Mouse (Mus musculus) gonadal fat pad, adult 2 months (tissue): ENCODE data around the gene Tspan12. TPM values are rescaled to one million over a fixed set of nuclear protein-coding genes. Genes with fewer than 3 reads are reported as not detected.
"Not testable (repeated sequence)": the region's sequence is repeated elsewhere in the genome, so short reads cannot be mapped to it uniquely, and the experiment has no call there.

ENCODE experiments used
- DNase-seq: peaks from one replicate; pipeline ENCODE4 v3.0.0-alpha.2; 2012; ENCODE audit warnings: low read depth
- polyA plus RNA-seq: library from polyadenylated mRNA; depleted of rRNA; stranded (reverse); fragments of >200 nt; gene quantifications from 2 replicates; pipeline ENCODE4 v1.2.3, GENCODE M21; 2012

Tspan12 gene
- polyA plus RNA-seq, 1 experiment, result 45.2 TPM

DNA sequence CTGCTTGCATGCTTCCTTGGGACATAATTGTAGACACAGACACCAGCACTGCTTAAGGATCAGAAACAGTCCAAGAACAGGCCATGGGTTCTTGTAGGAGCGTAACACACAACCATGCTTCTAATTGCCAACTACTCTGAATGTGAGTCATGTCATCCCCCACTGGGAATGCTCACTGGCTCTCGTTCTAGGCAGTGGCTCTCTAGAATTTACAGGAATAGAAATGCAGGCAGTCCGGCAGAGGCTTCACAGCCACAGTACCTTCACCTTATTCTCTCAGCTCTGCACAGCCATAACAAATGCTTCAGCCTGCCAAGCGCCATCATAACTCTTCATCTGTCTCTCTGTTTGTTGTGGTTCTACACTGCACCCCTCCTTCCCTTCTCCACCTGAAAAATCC lies 23.9 kb downstream of the Tspan12 start:
- DNase-seq, result no peak

DNA sequence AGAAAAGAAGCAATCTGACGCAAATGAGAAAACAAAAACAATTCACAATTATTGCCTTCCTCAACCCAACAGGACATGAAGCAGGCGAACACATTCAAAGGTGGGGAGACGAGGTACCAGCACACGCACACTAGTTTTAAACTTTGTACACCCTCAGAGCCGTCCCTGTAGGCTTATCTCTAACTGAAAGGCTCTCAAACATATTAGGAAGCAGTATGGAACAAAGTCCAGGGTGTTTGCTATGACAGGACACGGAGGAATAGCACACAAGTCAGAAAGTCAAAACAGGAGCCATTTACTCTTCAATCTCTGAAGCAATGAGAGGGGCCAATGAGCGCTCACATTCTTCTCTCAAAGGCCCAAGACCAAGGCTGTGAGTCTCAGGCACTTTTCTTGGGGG lies 24.3 kb downstream of the Tspan12 start:
- no peak for DNase-seq

DNA sequence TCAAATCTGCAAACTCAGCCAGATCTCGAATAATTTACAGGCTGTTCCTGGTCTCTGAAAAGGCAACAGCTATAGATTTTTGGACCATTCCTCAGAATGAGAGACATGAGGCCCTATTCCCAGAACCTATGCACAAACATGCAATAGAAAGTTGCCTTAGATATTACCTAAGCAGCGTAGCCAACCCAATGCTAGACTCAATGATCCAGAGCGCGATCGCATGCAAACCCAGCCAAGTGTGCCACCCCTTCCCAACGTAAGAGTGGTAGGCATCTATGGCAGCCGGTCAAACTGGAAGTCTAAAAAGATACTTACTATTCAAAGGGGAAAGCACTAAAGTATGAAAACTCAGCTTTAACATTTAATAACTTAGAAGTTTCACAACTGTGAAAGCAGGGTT lies 28.6 kb downstream of the Tspan12 start:
- DNase-seq, result no peak

DNA sequence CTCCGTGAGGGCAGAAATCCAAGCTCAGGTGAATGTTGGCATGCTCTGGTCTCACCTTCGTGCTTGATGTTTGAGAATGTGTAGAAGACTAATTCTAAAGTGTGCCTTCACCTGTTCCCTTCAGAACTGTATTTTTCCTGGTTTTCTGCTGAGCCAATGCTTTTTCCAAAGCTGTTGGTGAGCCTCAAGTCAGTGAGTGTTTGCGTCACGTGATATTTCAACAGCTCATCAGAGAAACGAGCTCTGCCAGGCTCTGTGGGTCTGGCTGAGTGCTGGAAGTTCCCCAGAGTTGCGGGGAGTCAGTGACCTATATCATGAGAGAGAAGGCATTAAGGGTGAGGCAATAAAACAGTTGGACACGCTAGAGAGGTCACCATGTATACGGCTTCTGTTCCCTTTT lies 29.0 kb downstream of the Tspan12 start:
- DNase-seq, result no peak

DNA sequence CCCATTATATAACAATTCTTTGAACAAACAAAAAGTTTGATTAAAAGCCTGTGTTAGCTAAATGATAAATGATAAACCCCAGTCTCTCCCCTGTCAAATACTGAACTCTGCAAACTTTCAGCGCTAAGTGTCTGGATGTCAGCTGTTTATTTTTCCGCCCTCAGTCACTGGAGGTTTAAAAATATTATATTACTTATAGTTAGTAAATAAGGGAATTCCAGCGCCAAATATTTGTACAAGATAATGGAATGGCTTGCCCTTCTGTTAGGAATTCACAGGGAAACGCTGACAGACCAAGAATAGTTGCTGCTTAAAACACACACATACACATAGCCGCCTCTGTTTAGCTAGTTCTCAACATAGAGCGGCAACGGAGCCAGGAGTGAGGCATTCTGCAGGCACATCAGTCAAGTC lies 29.6 kb downstream of the Tspan12 start:
- no peak for DNase-seq

DNA sequence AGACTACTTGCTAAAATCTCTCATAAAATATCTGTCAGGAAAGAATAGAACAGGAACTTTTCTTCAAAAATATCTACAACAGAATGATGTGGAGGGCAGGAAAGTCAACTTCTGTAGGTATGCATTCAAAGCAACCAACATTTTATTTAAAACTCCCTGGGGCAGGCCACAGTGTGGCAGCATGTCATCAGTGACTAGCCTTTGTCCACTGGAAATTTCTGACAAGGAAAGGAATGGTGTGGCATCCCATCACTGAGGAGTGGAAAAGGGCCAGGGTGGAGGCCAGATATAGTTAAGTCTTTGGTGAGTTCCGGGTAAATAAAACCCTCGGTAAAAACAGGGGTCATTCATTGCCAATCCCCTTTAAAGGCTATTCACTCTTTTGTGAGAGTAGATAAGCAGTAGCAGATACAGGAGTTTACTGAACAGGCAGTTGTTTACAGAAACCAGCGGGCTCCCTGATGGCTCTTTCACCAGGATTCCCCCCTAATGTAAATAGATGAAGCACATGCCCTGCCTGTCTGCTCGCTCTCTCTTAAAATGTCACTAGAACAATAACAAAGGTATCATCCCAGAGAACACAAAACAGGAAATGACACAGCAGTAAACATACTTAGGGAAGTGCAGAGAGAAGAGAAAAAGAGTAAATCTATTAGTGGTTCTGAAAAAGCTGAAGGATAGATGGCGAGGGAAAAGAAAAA lies 34.1 kb downstream of the Tspan12 start:
- DNase-seq, result no peak

DNA sequence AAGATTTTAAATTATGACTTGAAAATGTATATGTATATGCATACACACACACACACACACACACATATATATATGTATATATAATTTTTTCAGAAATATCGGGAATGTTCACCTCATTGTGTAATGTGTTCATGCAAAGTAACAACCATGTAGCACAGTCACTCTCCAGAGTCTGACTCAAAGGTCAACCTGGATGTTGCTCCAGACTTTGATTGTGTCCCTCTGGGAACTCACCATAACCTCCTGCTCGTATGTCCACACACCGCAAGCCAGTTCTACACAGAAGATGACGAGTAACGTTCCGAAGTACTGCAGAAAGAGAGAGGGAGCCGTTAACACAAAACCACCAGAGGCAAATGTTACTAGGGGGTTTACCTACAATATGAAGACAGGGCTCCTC lies 46.3 kb downstream of the Tspan12 start:
- no peak for DNase-seq

DNA sequence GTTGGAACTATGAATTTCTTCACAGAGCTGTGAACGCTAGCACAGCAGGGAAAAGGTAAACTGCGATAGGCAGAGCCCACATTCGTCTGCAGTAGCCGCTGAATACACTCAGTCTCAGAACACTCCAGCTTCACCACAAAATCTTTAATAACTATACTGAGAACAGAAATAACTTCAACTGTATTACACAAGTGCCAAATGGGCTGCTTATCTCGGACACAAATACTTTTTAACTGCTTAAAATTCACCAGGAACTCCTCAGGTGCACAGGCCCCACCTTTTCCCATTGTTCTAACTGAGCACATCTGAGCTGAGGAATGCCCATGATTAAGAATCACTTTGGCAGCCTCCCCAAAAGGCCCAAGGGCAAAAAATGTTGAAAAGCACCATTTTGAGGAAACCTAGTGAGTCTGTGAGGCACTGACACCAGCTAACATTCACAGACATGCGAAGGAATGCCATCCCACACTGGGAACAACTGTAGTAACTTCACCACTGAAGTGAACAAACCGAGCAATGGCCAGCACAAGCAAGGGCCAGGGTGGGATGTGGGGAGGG lies 47.2 kb downstream of the Tspan12 start:
- no peak for DNase-seq

DNA sequence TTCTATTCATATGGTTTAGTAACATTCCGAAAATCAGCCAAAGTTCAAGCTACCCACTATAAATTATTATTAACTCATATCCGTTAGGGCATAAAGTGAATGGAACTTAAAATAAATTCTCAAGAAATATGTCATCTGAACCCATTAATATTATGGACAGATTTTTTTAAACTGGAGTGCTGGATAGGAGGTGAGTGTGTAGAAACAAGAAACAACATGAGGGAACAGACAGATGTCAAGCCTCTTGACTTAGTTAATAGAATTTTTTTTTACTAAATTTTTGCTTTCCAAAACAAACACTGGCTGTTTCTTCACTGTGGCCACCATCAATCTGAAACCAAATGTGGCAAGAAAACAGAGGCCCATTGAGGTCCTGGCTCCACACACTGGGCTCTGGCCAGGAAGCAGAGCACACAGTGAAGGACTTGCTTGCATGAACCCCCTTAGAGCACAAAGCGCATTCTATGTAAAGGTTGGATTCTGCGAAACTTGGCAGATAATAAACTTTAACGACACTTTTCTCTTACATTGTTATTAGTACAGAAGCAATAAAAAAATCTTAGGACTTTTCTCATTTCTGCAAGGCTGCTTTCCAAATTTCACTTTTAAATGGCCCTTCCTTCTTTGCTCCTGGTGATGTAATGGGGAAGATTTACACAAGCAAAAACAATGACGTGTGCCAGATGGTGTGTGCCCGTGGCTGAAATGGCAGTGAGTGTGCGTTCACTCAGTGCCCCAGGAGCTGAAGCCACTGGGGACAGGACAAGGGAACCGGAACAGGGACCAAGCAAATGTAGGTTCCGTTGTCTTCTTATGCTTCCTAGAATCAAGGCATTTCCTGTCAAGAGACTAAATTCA lies 48.6 kb downstream of the Tspan12 start:
- no peak for DNase-seq

DNA sequence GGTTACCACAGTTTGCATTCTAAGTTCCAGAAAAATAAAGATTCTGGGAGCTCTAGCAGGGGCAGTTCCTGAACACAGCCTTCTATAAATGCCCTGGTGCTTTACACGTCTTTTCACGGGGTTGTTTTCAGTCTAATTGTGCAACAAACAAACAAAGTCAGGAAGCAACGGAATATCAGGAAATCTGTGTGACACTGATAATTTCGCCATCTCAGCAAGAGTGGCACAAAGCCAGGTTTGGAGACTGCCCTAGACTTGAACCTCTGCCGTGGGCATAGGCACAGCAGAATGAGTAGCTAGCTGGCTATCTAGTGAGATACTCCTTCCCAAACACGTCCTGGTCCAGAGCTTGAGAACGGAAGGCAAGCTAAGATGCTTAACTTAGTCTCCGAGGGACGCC lies 53.7 kb downstream of the Tspan12 start:
- DNase-seq, result no peak

DNA sequence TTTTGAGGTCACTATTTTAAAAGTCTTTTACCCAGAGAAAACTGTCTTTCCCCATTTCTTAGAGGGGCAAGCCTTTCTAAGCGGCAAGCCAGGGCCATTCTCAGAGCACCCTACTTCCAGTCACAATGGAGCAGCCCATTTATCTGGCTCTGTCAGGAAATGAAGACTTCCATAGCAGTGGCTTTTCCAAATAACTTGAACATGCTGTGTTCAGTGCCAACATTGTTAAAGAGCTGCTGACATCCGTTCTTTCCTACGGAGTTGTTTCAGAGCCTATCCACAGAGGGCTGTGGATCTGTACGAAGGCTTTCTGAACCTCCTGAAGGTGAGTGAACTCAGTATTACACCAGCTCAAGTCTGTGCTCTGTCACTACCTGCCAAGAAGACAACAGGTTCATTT lies 55.2 kb downstream of the Tspan12 start:
- no peak for DNase-seq

DNA sequence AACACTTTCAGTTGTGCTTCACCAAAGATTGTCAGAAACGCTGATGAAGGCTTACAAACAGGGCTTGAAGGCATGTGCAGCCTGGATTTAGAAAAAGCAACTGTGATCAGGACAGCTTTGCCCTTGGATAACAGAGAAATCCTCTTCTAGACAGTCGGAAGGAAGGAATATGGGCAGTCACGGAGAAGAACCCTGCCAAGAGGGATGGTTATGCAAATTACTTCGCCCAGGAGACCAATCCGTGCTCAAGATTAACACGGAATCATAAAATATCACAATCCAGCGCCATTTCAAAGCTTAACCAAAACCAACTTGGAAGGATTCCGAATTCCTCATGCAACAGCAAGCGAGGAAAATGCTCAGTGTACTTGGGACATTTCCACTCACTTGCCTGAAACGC lies 55.9 kb downstream of the Tspan12 start:
- DNase-seq, result no peak

DNA sequence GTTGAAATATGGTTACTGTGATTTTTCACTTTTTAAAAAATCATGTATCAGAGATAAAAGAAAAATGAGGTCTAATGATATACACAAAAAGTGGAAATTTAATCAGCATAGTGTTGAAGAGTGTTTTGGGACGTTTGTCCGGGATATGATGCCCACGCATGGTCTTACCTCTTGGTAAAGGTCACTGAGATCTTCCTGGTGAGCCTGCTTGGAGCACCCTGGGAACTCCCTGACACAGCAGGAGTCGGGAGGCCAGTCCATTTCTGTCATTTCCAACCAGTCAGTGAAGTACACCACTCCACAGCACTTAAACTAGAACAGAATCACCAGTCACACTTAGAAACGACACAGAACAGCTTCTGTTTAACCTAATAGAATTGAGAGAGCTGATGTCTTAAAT lies 56.9 kb downstream of the Tspan12 start:
- DNase-seq, result no peak

DNA sequence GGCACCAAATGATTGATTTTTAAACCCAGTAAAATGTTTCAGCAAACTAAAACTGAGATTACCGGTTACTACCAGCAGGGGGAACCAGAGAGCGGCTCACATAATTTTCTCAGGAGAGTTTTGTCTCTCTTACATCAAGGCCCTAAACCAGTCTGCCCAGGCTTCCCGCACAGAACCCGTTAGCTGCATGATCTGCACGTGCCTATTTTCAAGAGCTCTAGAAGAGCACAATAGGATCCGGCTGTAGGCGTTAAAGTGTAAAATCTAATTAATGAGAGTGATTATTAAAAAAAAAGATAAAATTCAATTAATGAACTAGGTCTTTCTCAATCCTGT lies 57.3 kb downstream of the Tspan12 start:
- DNase-seq, result no peak

DNA sequence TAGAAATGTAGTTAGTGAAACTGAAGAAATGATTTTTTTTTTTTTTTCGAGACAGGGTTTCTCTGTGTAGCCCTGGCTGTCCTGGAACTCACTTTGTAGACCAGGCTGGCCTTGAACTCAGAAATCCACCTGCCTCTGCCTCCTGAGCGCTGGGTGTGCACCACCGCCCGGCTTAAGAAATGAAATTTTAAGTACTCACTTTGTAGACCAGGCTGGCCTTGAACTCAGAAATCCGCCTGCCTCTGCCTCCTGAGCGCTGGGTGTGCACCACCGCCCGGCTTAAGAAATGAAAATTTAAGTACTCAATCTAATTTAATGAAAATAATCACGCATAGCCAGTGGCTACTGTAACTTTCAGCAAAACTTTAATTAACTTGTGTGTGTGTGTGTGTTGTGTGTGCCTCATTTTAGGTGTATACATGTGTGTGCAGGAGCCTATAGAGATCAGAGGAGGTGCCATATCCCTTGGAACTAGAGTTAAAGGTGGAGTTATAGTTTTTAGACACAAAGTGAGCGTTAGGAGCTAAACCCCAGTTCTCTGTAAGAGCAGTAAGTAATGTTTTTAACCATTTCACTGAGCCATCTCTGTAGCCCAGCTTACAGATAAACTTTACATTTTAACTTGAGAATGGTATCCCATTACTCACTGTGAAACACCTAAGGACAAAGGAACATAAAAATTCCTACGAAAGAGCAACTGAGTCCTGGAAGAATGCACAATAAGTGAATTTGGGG lies 57.8 kb downstream of the Tspan12 start:
- no peak for DNase-seq

DNA sequence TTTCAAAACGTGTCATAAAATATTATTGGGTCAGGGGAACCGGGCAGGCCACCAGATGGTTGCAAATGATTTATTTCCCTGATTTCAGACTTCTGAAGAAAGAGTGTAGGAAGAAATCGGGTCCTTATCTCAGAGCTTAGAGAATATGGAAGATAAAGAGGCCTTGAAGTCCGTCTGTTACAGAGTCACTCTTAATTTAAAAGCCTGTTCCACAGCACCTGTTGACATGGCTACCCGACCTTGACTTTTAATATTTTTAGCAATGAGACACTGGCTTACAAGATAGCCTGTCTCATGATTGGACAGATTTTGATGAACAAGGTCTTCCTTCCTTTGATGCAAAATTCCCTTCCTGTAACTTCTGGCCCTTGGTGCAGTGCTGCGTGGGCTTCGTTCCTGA lies 61.0 kb downstream of the Tspan12 start:
- no peak for DNase-seq

DNA sequence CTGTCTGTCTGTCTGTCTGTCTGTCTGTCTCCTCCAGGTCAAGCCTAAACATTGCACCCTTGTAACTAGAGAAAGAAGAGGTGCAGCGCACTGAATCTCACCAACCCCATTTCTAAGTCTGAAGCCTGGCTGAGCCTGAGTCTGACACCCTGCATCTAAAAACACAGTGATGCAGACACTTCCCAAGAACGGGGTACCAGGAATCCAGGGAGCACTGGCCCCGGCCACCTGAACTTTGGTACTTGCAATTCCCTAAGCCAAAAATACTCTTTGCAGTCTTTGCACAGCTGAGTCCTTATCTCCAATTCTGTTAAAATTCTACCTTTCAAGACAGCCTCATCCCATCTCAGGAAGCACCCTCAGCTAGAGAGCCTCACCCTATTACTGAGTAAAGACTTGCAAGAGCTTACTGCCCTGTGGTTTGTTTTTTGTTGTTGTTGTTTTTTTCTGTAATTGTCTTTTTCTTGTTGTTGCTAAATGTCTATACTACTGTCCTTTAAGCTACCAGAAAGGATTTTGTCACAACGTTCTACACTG lies 61.7 kb downstream of the Tspan12 start:
- no peak for DNase-seq

DNA sequence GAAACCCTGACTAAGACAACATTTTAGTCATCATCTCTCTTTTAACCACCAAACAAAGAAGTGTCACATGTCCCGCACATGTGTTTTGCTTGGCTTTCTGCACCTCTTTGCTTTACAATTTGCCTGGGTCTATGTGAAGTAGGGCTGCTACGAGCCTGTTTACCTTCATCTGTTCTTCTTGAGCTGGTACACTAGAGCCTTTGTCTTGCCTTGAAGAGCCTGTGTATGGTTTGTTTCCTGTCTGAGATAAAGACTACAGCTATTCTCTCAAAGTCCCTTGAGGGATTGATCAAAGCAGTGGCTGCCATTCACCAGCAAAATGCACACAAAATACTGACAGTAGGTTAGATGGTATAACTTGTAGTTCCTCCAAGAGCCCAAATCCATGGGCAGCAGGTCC lies 62.3 kb downstream of the Tspan12 start:
- DNase-seq, result no peak

DNA sequence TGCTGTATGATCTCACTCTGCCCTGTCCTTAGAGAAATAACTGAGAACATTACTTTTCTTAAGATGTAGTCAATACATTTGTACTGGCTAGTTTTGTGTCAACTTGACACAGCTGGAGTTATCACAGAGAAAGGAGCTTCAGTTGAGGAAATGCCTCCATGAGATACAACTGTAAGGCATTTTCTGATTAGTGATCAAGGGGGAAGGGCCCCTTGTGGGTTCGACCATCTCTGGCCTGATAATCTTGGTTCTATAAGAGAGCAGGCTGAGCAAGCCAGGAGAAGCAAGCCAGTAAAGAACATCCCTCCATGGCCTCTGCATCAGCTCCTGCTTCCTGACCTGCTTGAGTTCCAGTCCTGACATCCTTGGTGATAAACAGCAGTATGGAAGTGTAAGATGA lies 62.7 kb downstream of the Tspan12 start:
- DNase-seq, result not testable (repeated sequence)

DNA sequence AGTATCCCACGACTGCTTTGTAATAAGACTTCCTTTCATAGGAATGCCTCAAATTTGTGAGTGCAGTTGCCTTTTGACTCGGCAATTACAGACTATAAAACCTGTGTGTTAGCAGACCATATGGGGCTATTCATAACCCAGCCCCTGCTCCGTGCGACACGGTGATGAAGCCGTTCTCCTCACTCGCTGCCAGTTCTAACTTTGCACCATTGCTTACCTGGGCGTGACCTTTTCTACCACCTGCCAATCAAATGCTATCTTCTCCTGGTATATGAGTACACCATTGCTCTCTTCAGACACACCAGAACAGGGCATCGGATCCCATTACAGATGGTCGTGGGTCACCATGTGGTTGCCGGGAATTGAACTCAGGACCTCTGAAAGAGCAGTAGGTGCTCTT lies 64.6 kb downstream of the Tspan12 start:
- no peak for DNase-seq

DNA sequence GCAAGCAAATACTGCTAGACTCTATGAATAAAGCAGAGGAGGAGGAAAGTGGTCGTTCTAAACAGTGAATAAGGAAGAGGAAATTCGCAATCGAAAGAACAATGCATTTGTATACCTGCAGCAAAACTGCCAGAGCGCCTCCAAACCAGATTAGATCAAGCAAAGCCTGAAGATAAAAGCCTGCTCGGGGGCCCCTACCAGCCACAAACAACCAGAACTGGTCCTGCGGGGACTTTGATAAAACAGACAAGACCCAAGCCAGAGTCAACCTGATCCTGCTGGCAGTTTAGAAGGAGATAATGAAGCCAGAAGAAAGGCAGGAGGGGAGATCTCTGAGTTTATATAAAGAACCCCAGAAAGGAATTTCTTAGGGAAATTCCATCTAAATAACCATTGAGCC lies 65.0 kb downstream of the Tspan12 start:
- DNase-seq, result no peak

DNA sequence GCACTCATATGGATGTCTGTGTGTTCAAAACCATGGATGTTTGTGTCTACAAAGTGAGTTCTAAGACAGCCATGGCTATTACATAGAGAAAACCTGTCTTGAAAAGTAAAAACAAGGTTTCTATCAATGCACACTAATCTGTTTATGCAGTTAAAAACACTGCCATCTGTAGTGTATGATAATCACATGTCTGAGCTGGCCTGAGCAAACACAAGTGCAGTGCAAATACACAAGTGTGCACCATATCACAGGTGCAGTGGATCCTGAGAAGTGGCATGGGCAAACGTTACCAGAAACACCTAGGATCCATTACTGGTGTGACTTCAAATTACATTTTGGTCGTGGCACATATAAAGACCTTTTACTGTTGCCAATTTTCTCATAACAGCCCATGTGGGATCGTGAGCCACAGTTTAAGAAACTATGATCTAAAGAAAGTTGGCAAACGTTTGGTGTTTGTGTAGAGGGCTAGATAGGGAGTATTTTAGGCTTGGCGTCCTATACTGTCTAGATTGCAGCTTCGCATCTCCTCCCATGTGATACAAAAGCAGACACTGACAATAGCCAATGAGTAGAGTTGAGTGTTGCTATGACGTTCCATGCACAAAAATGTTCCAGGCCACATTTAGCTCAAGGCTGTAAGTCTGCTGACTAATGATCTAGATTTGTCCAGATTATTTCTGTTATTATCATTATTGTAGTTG lies 78.0 kb downstream of the Tspan12 start:
- no peak for DNase-seq
